Mouse (Mus musculus) gastrocnemius, postnatal 36 days (tissue): ENCODE data around the gene Sema3a. TPM values are rescaled to one million over a fixed set of nuclear protein-coding genes. Genes with fewer than 3 reads are reported as not detected.

Experiments used
- DNase-seq, 2 experiments: peaks; one replicate each; pipeline ENCODE4 v3.0.0; 2022
- intact Hi-C: fragments of 180-260 bp; cut with DNase I; formaldehyde crosslinking; loops from one replicate; pipeline ENCODE4 v1.15.1; 2025
- total RNA-seq, 2 experiments: library from RNA; stranded (reverse); gene quantifications; 2 replicates each; pipeline ENCODE4 v1.2.3; 2021

The Sema3a gene
- total RNA-seq, 2 experiments from 2014 or later, result 1.2 to 1.3 TPM

DNA sequence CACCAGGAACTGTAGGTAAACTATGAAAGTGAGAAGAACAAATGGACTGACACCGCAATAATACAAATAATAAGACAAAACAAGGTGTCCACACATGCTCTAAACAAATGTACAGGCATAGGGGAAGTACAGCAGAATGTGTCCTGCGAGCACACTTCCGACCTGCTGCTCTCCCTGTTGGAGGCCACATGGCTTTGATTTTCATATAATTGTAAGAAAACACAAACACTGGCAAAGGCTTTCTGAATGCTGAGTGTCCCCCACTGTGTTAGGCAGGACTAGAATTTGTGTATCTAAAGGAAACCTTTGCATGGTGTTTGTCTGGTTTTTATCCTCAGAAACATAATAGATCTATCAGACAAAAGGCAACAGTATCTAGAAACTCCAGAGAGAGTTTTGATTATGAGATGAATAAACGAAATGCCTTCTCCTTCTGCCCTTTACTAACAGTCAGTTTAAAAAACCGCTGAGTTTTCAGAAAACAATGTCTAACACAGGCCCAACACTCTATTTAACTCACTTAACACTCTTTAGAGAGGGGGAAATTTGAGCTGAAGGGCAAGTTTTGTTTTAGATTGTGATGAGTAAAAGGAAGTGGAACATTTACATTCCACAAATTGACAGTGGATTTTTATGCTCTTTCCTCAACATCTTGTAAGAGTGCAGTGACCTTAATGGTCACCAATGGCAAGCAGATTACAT, 193.7 kb downstream of the Sema3a start:
- intact Hi-C loops, result no loop called here
- DNase-seq, result no peak

DNA sequence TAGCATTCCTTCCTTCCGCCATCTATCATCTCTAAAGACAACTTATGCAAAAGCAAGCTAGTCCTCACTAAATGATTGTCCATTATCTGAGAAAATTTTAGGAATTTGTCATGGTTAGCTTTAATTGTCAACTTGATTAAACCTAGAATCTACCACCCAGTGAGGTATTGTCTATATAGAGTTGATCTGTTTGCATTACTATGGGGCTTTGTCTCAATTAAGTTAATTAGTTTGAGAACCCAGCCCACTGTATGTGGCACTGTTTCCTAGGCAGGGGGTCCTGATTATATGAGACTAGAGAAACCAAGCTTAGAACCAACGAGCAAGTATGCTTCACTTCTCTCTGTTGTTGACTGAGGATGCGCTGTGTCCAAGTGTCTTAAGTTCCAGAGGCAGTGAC, 194.9 kb downstream of the Sema3a start:
- intact Hi-C loops, result no loop called here
- DNase-seq, result no peak

DNA sequence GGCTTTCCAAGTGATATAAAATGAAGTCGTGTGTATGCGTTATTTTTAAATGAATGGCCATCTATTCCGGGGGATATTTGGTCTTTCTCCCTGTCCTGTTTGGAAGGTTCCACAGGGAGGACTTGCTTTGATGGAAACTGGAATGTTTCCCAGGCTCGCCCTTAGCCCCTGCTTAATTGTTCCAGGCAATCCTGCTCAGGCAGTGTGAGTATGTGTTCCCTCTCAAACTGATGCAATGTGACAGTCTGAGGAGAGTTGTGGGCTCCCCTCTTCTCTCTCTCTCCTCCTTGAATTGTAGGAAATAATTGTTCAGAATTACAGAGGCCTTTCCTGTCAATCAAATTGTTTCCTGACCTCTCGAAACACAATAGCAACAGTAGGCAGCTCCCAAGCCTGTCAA, 202.1 kb downstream of the Sema3a start:
- intact Hi-C loops, result no loop called here

DNA sequence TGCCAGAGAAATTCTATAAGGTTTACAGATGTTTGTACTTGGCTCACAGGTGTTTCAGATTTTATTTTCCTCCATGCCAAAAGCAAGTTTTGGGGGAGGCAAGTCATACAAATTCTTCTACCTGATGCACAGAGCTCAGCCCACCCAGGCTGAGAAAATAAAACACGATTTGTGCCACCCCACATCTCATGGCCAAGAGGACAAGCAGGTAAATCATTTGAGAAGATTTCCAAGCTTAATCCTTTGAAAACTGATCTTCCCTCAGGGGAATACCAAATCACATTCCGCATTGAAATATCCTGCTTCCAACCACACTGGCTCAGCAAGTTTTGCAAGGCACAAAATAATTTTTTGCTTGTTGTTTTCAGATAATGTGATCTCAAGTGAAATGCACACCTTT, 206.2 kb downstream of the Sema3a start:
- intact Hi-C loops, result no loop called here
- no peak for DNase-seq

More for the DNA sequence above, 202.1 kb downstream of the Sema3a start:
- no peak for DNase-seq

DNA sequence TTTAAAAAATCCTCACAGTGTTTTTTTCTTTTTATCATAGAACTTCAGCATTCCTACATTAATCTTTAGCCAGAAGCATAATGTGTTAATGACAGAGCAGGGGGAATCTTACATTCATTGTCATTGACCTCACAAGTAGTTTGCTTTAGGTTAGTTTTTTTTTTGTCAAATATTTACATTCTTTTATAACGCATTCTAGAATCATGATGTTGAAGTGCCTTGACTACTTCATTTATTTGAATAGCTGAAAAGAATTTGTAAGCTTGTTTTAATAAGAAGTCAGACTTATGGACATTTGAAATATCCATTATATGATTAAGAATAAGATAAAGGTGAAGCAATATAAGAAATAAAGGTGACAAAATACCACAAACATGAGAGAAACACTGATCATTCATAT, 212.5 kb downstream of the Sema3a start:
- intact Hi-C loops, result no loop called here
- no peak for DNase-seq

DNA sequence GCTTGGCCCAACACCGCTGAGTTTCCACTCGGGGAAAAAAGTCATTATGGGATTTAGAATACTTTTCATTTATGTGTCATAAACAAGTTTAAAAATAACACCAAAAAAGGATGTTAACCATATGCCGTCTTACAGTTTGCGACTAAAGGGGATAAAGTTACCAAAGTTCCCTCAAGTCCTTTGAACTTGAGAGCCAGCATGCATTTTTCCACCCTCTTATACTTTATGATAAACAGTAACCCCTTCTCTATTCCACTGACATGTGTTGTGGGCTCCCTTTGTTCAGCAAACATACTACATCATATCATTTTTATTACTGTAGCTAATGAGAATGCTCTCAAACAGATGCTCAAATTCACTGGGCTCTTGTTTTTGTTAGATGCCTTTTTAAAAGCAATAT, 221.9 kb downstream of the Sema3a start:
- DNase-seq, result no peak
- intact Hi-C loops, result no loop called here

DNA sequence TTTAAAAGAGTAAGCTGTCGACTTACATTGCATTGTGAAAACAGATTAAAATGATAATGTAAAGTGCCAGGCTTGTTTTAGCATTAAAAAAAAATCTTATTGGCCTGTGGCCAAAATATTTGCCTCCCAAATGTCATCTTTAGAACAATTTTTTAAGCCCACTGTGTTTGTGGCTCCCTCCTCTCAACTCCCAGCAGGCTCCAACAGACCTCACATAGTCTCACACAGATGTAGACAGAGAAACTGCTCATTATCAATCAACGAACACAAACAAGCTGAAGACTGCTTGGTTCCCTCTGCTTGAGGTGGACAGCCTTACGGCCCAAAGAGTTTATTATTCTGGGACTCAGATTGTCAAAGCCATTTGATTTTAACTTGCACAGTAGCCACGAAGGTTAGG, 226.4 kb downstream of the Sema3a start:
- intact Hi-C loops, result no loop called here
- no peak for DNase-seq

DNA sequence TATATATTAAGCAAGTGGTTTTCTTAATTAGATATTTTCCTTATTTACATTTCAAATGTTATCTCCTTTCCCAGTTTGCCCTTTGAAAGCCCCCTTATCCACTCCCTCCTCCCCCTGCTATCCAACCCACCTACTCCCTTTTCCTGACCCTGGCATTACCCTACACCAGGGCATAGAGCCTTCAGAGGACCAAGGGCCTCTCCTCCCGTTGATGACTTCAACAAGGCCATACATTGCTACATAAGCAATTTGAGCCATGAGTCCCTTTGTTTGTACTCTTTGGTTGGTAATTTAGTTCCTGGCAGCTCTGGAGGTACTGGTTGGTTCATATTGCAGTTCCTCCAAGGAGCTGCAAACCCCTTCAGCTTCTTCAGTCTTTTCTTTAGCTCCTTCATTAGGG, 227.8 kb downstream of the Sema3a start:
- intact Hi-C loops, result no loop called here
- no peak for DNase-seq

DNA sequence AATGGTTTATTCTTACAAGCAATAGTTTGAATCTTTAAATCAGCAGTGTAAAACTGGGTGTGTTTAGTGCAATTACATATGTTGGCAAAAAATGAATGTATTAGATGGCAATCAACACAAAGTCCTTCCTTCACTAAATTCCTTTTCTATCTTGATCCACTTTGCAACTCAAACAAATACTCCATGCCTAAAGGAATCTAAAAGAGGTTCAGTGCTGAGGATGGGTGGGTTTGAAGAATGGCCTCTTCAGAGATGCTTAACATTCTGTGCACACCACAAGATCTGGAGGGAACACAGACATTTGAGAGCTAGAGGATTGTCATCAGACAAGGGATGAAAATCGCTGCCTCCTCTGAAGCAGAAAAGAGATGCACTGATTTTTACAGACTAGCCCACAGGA, 228.3 kb downstream of the Sema3a start:
- intact Hi-C loops, result no loop called here
- no peak for DNase-seq

DNA sequence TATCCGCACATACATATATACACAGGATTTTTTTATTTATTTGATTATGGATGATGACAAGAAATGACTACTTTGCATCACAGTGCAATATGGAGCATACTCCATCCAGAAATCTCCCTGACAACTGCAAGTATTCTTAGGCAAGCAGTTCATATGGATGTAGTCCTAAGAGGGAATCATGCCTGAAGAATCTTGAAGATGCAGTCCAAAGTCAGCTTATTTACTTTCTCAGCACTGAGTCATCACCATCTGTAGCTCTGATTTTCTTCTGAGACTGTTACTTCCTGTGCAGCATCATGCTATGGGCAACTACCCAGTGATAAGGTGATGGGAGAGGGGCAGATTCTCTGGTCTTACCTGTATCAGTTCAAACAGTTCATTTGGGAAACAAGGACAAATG, 229.7 kb downstream of the Sema3a start:
- no peak for DNase-seq
- intact Hi-C loops, result no loop called here

DNA sequence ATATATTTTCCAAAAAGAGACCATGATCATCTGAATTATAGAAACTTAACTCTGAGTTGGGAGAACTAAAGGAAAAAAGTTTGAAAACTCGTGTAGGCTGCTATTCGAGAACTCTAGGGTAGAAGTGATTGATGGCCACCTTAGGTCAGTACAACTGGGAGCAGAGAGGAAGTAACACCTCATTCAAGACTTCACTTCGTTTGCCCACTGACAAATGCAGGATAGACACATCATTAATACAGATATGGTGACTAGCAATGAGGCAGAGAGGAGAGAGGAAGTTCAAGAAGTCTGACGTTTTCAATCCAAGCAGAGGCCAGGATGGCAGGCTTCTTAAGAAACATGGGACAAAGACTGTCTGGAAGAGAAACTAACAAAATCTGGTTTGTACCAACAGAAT, 233.6 kb downstream of the Sema3a start:
- intact Hi-C loops, result no loop called here
- DNase-seq, result no peak

DNA sequence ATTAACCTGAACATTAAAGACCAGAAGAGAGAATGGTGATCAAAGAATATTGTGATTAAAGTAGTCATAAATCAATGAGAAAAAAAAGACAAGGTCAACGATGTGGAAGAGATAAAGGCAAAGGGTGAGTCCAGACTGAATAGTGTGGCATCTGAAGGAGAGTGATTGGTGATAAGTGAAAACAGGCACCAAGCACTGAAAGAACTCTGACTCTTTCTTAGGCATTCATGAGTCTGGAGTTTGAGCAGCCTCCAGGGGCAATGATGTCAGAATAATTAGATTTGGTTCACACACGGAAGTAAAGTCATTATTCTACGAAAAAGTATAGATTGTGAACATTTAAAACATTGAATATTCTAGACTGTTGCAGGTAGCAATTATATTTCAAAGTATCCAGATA, 235.5 kb downstream of the Sema3a start:
- intact Hi-C loops, result no loop called here
- DNase-seq, result no peak

DNA sequence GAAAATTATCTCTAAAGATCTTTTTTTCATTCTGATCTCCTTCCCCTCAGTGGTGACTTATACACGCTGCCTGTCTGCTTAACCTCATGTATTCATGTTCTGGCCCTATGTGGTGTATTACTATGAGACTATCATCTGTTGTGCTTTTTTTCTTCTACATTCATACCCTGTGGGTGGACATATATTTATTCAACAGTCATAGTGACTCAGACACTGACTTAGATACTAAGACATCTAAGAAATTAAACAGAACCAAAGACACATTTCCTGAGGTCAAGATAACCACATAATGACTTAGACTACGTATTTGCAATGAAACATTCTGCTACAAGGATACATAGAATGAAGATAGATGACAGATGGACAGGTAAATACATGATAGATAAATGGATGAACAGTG, 239.9 kb downstream of the Sema3a start:
- DNase-seq, result no peak
- intact Hi-C loops, result no loop called here

DNA sequence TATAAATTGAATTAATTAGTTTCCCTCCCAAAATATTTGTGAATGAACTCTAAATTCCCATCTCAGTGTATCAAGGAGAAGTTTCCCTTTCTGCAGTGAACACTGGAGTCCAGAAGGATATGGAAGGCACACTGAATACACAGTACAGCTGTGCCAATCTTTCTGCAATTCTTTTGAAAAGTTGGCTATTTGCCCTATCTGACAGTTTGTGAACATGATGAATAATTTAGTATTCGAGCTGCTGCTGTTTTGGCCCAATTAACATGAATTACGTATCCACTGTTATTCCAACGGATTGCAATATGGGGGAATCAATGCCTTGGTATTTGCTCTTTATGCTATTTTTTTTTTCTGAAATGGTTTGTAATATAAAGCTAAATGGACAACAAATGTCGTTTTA, 254.0 kb downstream of the Sema3a start:
- no peak for DNase-seq
- intact Hi-C loops, result no loop called here

DNA sequence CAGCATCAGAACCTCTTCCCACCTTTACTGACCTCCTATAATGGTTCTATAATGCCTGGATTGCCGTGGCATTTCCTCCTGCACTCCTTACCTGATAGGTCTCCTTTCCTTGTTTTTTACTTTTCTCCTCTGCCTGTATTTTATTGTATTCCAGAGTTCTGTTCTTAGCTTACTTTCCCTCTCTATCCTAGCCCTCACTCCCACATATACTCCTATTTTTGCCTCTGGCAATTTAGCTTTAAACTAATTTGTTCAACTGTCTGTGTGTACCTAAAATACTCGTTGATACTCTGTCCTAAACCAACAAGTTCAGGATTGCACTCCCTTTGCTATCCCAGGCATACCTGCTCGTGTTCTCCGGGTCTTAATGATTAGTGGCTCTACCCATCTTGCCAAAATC, 258.8 kb downstream of the Sema3a start:
- intact Hi-C loops, result no loop called here
- no peak for DNase-seq

DNA sequence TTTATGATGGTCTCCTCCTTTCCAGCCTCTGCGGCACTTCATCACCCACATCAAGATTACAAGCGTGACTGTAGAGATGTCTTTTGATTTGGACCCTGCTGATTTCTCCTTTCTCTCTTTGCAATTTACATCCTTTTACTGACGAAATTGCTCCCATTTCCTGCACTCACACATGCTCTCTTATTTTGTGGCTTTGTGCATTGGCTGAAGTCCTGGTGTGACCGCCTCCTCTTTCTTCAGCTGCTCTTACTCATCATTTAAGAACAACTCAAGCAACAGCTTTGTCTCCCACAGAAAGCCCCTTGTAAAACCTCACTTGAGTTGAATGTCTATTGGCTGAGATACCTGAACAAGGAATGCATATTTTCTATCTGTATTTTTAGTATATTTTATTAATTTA, 259.5 kb downstream of the Sema3a start:
- DNase-seq, result no peak
- intact Hi-C loops, result no loop called here

DNA sequence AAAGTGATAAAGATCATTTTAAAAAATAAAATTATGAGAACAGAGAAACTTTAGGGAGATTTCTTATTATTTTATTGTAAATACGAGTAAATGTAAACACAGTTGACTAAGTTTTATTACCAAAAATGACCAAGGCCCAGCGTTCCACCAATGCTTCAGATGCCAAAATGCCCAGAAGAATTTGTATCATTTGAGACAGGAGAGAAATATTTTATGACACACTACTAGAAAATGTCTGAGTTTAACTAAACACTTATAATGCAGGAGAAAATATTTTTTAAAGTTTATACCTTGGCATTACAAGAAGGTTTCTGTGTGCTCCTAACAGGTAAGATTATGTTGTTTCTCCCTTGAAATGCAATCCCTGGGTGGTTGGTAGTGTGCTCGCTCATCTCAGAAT, 261.4 kb downstream of the Sema3a start:
- intact Hi-C loops, result no loop called here

DNA sequence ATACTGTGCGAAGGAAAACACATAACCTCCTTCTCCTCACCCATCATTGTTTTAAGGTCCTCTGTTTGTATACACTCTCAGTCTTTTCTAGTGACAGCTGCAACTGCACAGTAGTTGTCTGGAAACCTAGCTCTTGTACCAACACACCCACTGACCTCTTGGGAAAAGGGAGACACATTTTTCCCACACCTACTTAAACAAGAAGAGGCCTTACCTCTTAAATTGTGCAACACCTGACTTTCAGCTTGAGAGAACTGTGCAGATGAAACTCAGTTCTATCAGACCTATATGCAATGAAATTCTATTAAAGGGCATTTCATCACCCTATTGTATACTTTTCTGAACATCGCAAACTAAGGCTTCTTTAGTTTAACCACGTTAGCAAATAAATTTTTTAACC, 262.5 kb downstream of the Sema3a start:
- DNase-seq, result no peak
- intact Hi-C loops, result no loop called here

More for the DNA sequence above, 261.4 kb downstream of the Sema3a start:
- no peak for DNase-seq

DNA sequence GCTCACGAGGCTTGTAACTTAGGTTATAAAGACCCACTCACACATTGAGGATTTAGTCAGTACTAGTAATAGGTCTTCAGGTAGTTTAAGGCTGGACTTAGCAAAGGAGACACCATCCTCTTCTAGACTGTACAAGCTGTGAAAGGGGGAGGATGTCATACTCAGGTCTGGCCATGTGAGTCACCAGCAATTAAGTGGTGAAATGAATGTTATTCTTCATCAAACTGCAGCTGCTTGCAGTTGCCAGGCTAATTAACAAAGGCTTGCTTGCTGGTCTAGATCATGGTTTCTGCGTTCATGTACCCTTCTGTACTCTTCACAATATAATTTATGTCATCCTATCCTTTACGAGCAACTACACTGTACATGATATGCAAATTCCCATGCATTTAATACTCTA, 264.8 kb downstream of the Sema3a start:
- intact Hi-C loops, result no loop called here
- DNase-seq, result no peak

DNA sequence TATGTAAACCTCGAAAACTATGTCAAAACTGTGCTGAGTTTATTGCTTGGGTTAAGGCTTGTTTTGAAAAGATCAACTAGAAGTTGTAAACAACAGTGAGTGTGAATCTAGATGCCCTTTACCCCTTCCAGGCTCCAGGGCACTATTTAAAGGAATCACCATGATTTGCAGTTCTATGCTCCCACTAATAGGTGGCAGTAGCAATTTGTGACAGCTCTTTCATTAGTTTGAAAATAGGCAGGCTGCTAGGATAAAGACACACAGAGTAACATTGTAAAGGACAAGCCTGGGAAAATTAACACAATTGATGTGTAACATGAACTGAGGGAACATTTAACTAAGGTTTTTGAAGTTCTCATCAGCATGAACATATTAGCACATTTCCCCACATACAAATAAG, 280.2 kb downstream of the Sema3a start:
- DNase-seq, result no peak
- intact Hi-C loops, result loop anchor here (5.0 kb wide), 1 partner anchor 177 kb away; no protein-coding TSS in a partner anchor

DNA sequence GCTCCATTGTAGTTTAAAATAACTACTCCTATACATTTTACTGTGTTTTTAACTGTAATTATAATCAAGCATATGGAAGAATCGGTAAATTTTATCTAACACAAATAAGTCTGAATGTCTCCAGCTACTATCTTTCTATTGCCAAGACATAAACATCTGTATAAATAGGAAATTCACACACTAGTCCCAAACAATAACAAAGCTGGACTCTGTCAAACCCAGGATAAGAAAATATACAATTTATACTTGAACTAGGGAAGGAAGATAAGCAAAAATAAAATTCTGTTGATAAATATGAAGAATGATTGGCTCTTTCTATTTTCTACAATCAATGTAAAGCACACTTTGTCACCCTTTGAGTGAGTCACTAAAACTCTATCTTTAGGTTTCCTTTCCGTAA, 280.9 kb downstream of the Sema3a start:
- no peak for DNase-seq
- intact Hi-C loops, result loop anchor here (5.0 kb wide), 1 partner anchor 176 kb away; no protein-coding TSS in a partner anchor

DNA sequence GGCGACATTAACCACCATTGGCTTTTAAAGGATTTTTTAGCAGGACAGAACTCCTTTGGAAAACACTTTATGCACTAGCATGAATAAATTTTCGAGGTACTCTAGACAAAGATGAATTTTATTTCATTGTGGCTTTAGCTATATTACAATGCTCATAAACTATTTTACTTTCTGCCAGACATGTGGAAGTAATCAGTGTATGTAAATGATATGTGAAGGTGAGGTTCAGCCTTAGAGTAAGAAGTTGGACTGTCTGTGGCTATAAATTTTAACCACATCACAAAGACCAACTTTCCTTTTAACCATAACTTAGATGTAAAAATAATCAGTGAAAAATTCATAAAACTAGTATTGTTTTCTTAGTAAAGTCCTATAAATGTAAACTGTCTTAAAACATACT, 286.7 kb downstream of the Sema3a start:
- DNase-seq, result no peak

DNA sequence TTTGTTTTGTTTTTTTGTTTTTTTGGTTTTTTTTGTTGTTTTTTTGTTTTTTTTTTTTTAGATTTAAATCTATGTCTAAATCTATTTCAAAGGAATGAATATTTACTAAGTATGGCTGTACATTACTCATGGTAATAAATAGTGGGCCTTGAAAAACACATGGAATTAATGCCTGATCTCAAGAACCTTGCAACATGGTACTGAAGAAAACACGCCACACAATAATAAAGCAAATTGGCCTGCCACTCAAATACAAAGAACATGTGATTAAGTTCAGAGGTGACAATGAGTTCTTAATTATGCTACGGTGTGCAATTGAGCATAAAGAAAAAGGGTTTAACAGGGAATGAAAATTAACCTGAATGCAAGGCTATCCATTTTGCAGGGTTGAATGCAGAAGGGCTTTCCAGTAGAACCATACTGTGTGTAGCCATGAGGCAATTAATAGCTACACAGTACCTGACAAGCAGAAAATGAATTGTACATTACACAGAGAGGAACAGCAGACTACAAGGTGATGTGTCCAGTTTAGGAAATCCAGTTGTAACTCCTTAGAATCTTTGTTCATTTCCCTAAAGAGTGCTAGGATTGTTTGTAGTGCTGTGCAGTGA, 288.8 kb downstream of the Sema3a start:
- intact Hi-C loops, result no loop called here
- no peak for DNase-seq

More for the DNA sequence above, 286.7 kb downstream of the Sema3a start:
- intact Hi-C loops, result no loop called here
